Mouse (Mus musculus): ENCODE data around the gene Cd69. TPM values are rescaled to one million over a fixed set of nuclear protein-coding genes. Genes with fewer than 3 reads are reported as not detected.

Cd69 gene
- polyA plus RNA-seq, 1 experiment = not detected

GRCm38 (mm10) chr6:129237350-129238274 lies 37.6 kb downstream of the Cd69 start:
- Histone ChIP-seq H3K36me3 (ENCODE audit: control insufficient read depth, insufficient read depth, low read length, poor library complexity, severe bottlenecking) (no peaks in the 10 kb centered on the region), H3K27me3 (ENCODE audit: control insufficient read depth, insufficient read depth, low read length, poor library complexity, severe bottlenecking) (no peaks in the 10 kb centered on the region), H3K4me3 (ENCODE audit: low read depth, low read length) (peak overlapping the region; percentile 66), H3K4me1 (ENCODE audit: control insufficient read depth, insufficient read depth, low read length) (peaks cover 3% of the 10 kb centered on the region), H3K27ac (ENCODE audit: insufficient read depth, low read length) (peak overlapping the region; percentile 24; the same call in 1 of the 2 replicates), H3K9me3 (replicated peaks; ENCODE audit: control insufficient read depth, insufficient read depth, low read length, poor library complexity, severe bottlenecking) (no peaks in the 10 kb centered on the region), H3K9ac (ENCODE audit: low read depth, poor library complexity, severe bottlenecking) (peak overlapping the region; percentile 39)
- TF ChIP-seq EP300 (IDR thresholded peaks at IDR 0.05; ENCODE audit: insufficient read depth, low read depth, low read length) = no peak
- no peak for TF ChIP-seq POLR2A (IDR thresholded peaks at IDR 0.05; ENCODE audit: insufficient read depth, low read length)
- TF ChIP-seq CTCF (IDR thresholded peaks at IDR 0.05; ENCODE audit: low read depth, low read length) = peak; percentile 81

- Histone ChIP-seq H3K4me3 (ENCODE audit: low read depth, low read length) (no peak overlapping the region), H3K27ac (ENCODE audit: insufficient read depth, low read length) (peak overlapping the region; percentile 24; the same call in 1 of the 2 replicates), H3K4me1 (ENCODE audit: control insufficient read depth, insufficient read depth, low read length) (peaks cover 3% of the 10 kb centered on the region), H3K9ac (ENCODE audit: low read depth, poor library complexity, severe bottlenecking) (no peak overlapping the region), H3K27me3 (ENCODE audit: control insufficient read depth, insufficient read depth, low read length, poor library complexity, severe bottlenecking) (no peaks in the 10 kb centered on the region), H3K9me3 (replicated peaks; ENCODE audit: control insufficient read depth, insufficient read depth, low read length, poor library complexity, severe bottlenecking) (no peaks in the 10 kb centered on the region), H3K36me3 (ENCODE audit: control insufficient read depth, insufficient read depth, low read length, poor library complexity, severe bottlenecking) (no peaks in the 10 kb centered on the region)
- TF ChIP-seq EP300 (IDR thresholded peaks at IDR 0.05; ENCODE audit: insufficient read depth, low read depth, low read length) = no peak
- TF ChIP-seq POLR2A (IDR thresholded peaks at IDR 0.05; ENCODE audit: insufficient read depth, low read length) = no peak
- no peak for TF ChIP-seq CTCF (IDR thresholded peaks at IDR 0.05; ENCODE audit: low read depth, low read length)
These were observed 38.4 kb downstream of the Cd69 start for GRCm38 (mm10) chr6:129236652-129237342.

DNA sequence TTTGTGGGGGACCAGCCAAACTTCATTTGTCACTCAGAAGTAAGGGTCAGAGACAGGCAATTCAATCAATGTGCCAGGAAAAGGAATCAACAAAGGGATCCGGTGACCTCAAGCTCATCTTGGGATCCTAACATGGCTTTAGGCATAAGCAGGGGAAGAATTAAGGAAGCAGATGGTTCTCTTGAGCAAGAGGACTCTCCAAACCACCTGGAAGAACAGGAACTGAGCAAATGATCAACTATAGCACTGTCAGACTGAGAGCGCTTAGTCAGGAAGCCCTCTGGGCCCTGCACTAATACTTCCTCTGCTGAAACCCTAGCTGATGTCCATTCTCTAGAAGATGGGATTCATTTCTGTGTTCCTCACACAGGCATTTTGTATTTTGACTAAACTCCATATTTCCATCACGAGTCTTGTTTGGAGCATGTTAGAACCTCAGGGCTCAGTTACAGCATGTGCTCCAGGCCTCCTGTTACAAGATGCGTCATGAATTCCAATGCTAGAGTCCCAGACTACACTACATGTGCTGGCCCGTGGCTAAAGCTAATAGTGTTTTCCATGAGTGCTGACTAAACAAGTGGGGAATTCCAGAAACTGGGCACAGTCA lies 39.3 kb downstream of the Cd69 start:
- Histone ChIP-seq H3K4me1 (ENCODE audit: control insufficient read depth, insufficient read depth, low read length) (peaks cover 3% of the 10 kb centered on the region), H3K27me3 (ENCODE audit: control insufficient read depth, insufficient read depth, low read length, poor library complexity, severe bottlenecking) (no peaks in the 10 kb centered on the region), H3K27ac (ENCODE audit: insufficient read depth, low read length) (no peak overlapping the region; the same call in 1 of the 2 replicates), H3K36me3 (ENCODE audit: control insufficient read depth, insufficient read depth, low read length, poor library complexity, severe bottlenecking) (no peaks in the 10 kb centered on the region), H3K9ac (ENCODE audit: low read depth, poor library complexity, severe bottlenecking) (no peak overlapping the region), H3K9me3 (replicated peaks; ENCODE audit: control insufficient read depth, insufficient read depth, low read length, poor library complexity, severe bottlenecking) (no peaks in the 10 kb centered on the region), H3K4me3 (ENCODE audit: low read depth, low read length) (no peak overlapping the region)
- TF ChIP-seq CTCF (IDR thresholded peaks at IDR 0.05; ENCODE audit: low read depth, low read length) = no peak
- no peak for TF ChIP-seq EP300 (IDR thresholded peaks at IDR 0.05; ENCODE audit: insufficient read depth, low read depth, low read length)
- no peak for TF ChIP-seq POLR2A (IDR thresholded peaks at IDR 0.05; ENCODE audit: insufficient read depth, low read length)

- no peak overlapping the region for H3K9ac ChIP-seq (ENCODE audit: low read depth, poor library complexity, severe bottlenecking)
- peaks cover 3% of the 10 kb centered on the region for H3K4me1 ChIP-seq (ENCODE audit: control insufficient read depth, insufficient read depth, low read length)
- H3K4me3 ChIP-seq (ENCODE audit: low read depth, low read length) = peak overlapping the region; percentile 23
- H3K9me3 ChIP-seq (replicated peaks; ENCODE audit: control insufficient read depth, insufficient read depth, low read length, poor library complexity, severe bottlenecking) = no peaks in the 10 kb centered on the region
- no peak overlapping the region; the same call in 1 of the 2 replicates for H3K27ac ChIP-seq (ENCODE audit: insufficient read depth, low read length)
- H3K27me3 ChIP-seq (ENCODE audit: control insufficient read depth, insufficient read depth, low read length, poor library complexity, severe bottlenecking) = no peaks in the 10 kb centered on the region
- no peaks in the 10 kb centered on the region for H3K36me3 ChIP-seq (ENCODE audit: control insufficient read depth, insufficient read depth, low read length, poor library complexity, severe bottlenecking)
- TF ChIP-seq POLR2A (IDR thresholded peaks at IDR 0.05; ENCODE audit: insufficient read depth, low read length) (no peak), CTCF (IDR thresholded peaks at IDR 0.05; ENCODE audit: low read depth, low read length) (no peak), EP300 (IDR thresholded peaks at IDR 0.05; ENCODE audit: insufficient read depth, low read depth, low read length) (no peak)
These were observed 40.5 kb downstream of the Cd69 start for GRCm38 (mm10) chr6:129234456-129235360.

DNA sequence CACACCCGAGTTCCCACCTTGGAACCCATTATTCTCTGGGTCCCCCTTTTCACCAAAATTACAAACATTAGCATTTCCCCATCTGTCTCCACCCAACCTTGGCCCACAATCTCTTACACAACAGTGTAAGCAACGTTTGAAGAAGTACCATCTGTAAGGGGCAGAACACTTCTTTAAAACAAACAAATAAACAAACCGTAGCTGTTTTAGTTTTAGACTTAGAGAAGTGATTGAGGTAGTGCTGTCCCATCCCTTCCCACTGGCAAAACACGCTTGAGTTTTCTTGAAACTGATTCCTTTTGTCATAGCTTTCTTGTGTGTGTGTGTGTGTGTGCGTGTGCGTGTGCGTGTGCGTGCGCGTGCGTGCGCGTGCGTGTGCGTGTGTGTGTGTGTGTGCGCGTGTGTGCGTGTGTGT lies 41.3 kb downstream of the Cd69 start:
- no peak overlapping the region for H3K27ac ChIP-seq (ENCODE audit: insufficient read depth, low read length)
- no peaks in the 10 kb centered on the region for H3K27me3 ChIP-seq (ENCODE audit: control insufficient read depth, insufficient read depth, low read length, poor library complexity, severe bottlenecking)
- H3K4me3 ChIP-seq (ENCODE audit: low read depth, low read length) = peak overlapping the region; percentile 23
- H3K9me3 ChIP-seq (replicated peaks; ENCODE audit: control insufficient read depth, insufficient read depth, low read length, poor library complexity, severe bottlenecking) = no peaks in the 10 kb centered on the region
- no peaks in the 10 kb centered on the region for H3K36me3 ChIP-seq (ENCODE audit: control insufficient read depth, insufficient read depth, low read length, poor library complexity, severe bottlenecking)
- H3K9ac ChIP-seq (ENCODE audit: low read depth, poor library complexity, severe bottlenecking) = no peak overlapping the region
- TF ChIP-seq POLR2A (IDR thresholded peaks at IDR 0.05; ENCODE audit: insufficient read depth, low read length) (no peak), CTCF (IDR thresholded peaks at IDR 0.05; ENCODE audit: low read depth, low read length) (no peak), EP300 (IDR thresholded peaks at IDR 0.05; ENCODE audit: insufficient read depth, low read depth, low read length) (no peak)
- H3K4me1 ChIP-seq (ENCODE audit: control insufficient read depth, insufficient read depth, low read length) = peaks cover 3% of the 10 kb centered on the region
